Comparison of ENCODE assay signal across 32 mouse cellular contexts in genomic region chr13:64378601-64379000, GRCm38 (mm10).
"Had no signal": no experiment of that assay in that cellular context is flagged by ENCODE, and none has a peak within 500 bp of the region (broad histone marks: within the 10 kb centered on the region; RNA-seq: fewer than 3 reads in every experiment).

No protein-coding gene starts in this region.

- H3K9me3 ChIP-seq: limb, embryonic 10.5 days; limb, embryonic 12.5 days; limb, embryonic 13.5 days; limb, embryonic 15.5 days; liver, embryonic 12.5 days; liver, embryonic 13.5 days; liver, embryonic 15.5 days; lung, embryonic 15.5 days; megakaryocyte, embryonic 14.5 days; midbrain, embryonic 10.5 days; midbrain, embryonic 12.5 days; midbrain, embryonic 13.5 days; midbrain, embryonic 15.5 days; neural tube, embryonic 12.5 days; neural tube, embryonic 13.5 days had no signal

- H3K4me2 ChIP-seq: limb, embryonic 12.5 days; limb, embryonic 13.5 days; limb, embryonic 15.5 days; liver, embryonic 11.5 days; liver, embryonic 12.5 days; liver, embryonic 13.5 days; liver, embryonic 15.5 days; lung, embryonic 14.5 days; lung, embryonic 15.5 days; midbrain, embryonic 11.5 days; midbrain, embryonic 12.5 days; midbrain, embryonic 13.5 days; midbrain, embryonic 15.5 days; neural tube, embryonic 12.5 days; neural tube, embryonic 13.5 days had no signal

- DNase-seq: left cerebral cortex, postnatal 4 days; liver; liver, embryonic 13.5 days; liver, postnatal 0 days; lung, adult 18-20 months; lung, adult 2 months; lung, embryonic 14.5 days; lung, postnatal 10 days; lung, postnatal 14 days; lung, postnatal 36 days; lung, postnatal 4 days; midbrain, embryonic 14.5 days had no signal

- ATAC-seq: liver, embryonic 12.5 days; liver, postnatal 0 days; lung, postnatal 0 days; midbrain, embryonic 13.5 days; midbrain, embryonic 15.5 days; midbrain, embryonic 16.5 days had no signal

- H3K27ac ChIP-seq: limb, embryonic 10.5 days; limb, embryonic 12.5 days; limb, embryonic 13.5 days; limb, embryonic 15.5 days; liver, embryonic 12.5 days; liver, embryonic 13.5 days; liver, embryonic 14.5 days; liver, embryonic 15.5 days; lung, embryonic 15.5 days; macrophage; midbrain, embryonic 10.5 days; midbrain, embryonic 12.5 days; midbrain, embryonic 13.5 days; midbrain, embryonic 15.5 days; neural tube, embryonic 12.5 days; neural tube, embryonic 13.5 days had no signal

- H3K4me3 ChIP-seq: limb, embryonic 10.5 days; limb, embryonic 12.5 days; limb, embryonic 13.5 days; limb, embryonic 15.5 days; liver, embryonic 12.5 days; liver, embryonic 13.5 days; liver, embryonic 15.5 days; lung, embryonic 15.5 days; megakaryocyte, embryonic 14.5 days; midbrain, embryonic 10.5 days; midbrain, embryonic 12.5 days; midbrain, embryonic 13.5 days; midbrain, embryonic 15.5 days; neural tube, embryonic 12.5 days; neural tube, embryonic 13.5 days had no signal

- H3K9ac ChIP-seq: limb, embryonic 12.5 days; limb, embryonic 13.5 days; limb, embryonic 15.5 days; liver, embryonic 12.5 days; liver, embryonic 13.5 days; liver, embryonic 14.5 days; liver, embryonic 15.5 days; liver, postnatal 0 days; lung, embryonic 14.5 days; lung, embryonic 15.5 days; midbrain, embryonic 12.5 days; midbrain, embryonic 13.5 days; midbrain, embryonic 15.5 days; neural tube, embryonic 12.5 days; neural tube, embryonic 13.5 days had no signal

- H3K4me1 ChIP-seq: limb, embryonic 10.5 days; limb, embryonic 12.5 days; limb, embryonic 13.5 days; limb, embryonic 15.5 days; liver, embryonic 15.5 days; lung, embryonic 15.5 days; megakaryocyte, embryonic 14.5 days; midbrain, embryonic 10.5 days; midbrain, embryonic 12.5 days; midbrain, embryonic 13.5 days; midbrain, embryonic 15.5 days; neural tube, embryonic 12.5 days; neural tube, embryonic 13.5 days had no signal

- H3K27me3 ChIP-seq: limb, embryonic 12.5 days; limb, embryonic 13.5 days; limb, embryonic 15.5 days; liver, embryonic 12.5 days; liver, embryonic 13.5 days; liver, embryonic 15.5 days; lung, embryonic 15.5 days; midbrain, embryonic 12.5 days; midbrain, embryonic 13.5 days; midbrain, embryonic 15.5 days; neural tube, embryonic 12.5 days; neural tube, embryonic 13.5 days had no signal

- H3K36me3 ChIP-seq: limb, embryonic 10.5 days; limb, embryonic 12.5 days; limb, embryonic 13.5 days; limb, embryonic 15.5 days; liver, embryonic 12.5 days; liver, embryonic 13.5 days; liver, embryonic 15.5 days; lung, embryonic 15.5 days; midbrain, embryonic 10.5 days; midbrain, embryonic 12.5 days; midbrain, embryonic 13.5 days; midbrain, embryonic 15.5 days; neural tube, embryonic 12.5 days; neural tube, embryonic 13.5 days had no signal
